Mouse (Mus musculus): ENCODE results near the gene Cpe. TPM values are rescaled to one million over a fixed set of nuclear protein-coding genes. Genes with fewer than 3 reads are reported as not detected.

Cpe gene
- polyA plus RNA-seq, 1 experiment from 2014 or later: 65.0 TPM

GRCm38 (mm10) chr8:64665563-64665962 is 27.3 kb downstream of the Cpe start:
- no peak overlapping the region for H3K4me3 ChIP-seq (ENCODE audit: low read length)
- 67% methylated on average over 3 of the region's 3 CpGs for WGBS

GRCm38 (mm10) chr8:64664811-64665210 is 28.0 kb downstream of the Cpe start:
- no peaks in the 10 kb centered on the region for H3K27me3 ChIP-seq (ENCODE audit: control insufficient read depth, insufficient read depth, low read length)
- H3K9ac ChIP-seq (ENCODE audit: low read depth, low read length): no peak overlapping the region
- no peak overlapping the region for H3K27ac ChIP-seq (ENCODE audit: low read depth, low read length)
- WGBS: 65% methylated on average over 3 of the region's 3 CpGs
- H3K4me1 ChIP-seq (ENCODE audit: control insufficient read depth, insufficient read depth, low read length): no peaks in the 10 kb centered on the region
- H3K4me2 ChIP-seq (replicated peaks; ENCODE audit: low read depth, low read length): no peak overlapping the region
- ATAC-seq (ENCODE audit: low FRiP score, low TSS enrichment): no peak
- no peaks in the 10 kb centered on the region for H3K9me3 ChIP-seq (ENCODE audit: control insufficient read depth, low read length)
- H3K4me3 ChIP-seq (ENCODE audit: low read length): no peak overlapping the region
- no peaks in the 10 kb centered on the region for H3K36me3 ChIP-seq (ENCODE audit: control insufficient read depth, insufficient read depth, low read length)

More at GRCm38 (mm10) chr8:64665563-64665962, 27.3 kb downstream of the Cpe start:
- no peak overlapping the region for H3K27ac ChIP-seq (ENCODE audit: low read depth, low read length)
- no peak overlapping the region for H3K9ac ChIP-seq (ENCODE audit: low read depth, low read length)
- H3K9me3 ChIP-seq (ENCODE audit: control insufficient read depth, low read length): no peaks in the 10 kb centered on the region
- H3K4me2 ChIP-seq (replicated peaks; ENCODE audit: low read depth, low read length): no peak overlapping the region
- no peaks in the 10 kb centered on the region for H3K27me3 ChIP-seq (ENCODE audit: control insufficient read depth, insufficient read depth, low read length)
- H3K4me1 ChIP-seq (ENCODE audit: control insufficient read depth, insufficient read depth, low read length): no peaks in the 10 kb centered on the region
- no peak for ATAC-seq (ENCODE audit: low FRiP score, low TSS enrichment)
- H3K36me3 ChIP-seq (ENCODE audit: control insufficient read depth, insufficient read depth, low read length): no peaks in the 10 kb centered on the region

GRCm38 (mm10) chr8:64664350-64664749 is 28.5 kb downstream of the Cpe start:
- no peak overlapping the region for H3K4me3 ChIP-seq (ENCODE audit: low read length)
- H3K9ac ChIP-seq (ENCODE audit: low read depth, low read length): no peak overlapping the region
- H3K36me3 ChIP-seq (ENCODE audit: control insufficient read depth, insufficient read depth, low read length): no peaks in the 10 kb centered on the region
- 41% methylated on average over 2 of the region's 2 CpGs for WGBS
- ATAC-seq (ENCODE audit: low FRiP score, low TSS enrichment): no peak
- no peaks in the 10 kb centered on the region for H3K27me3 ChIP-seq (ENCODE audit: control insufficient read depth, insufficient read depth, low read length)
- H3K4me1 ChIP-seq (ENCODE audit: control insufficient read depth, insufficient read depth, low read length): no peaks in the 10 kb centered on the region
- H3K4me2 ChIP-seq (replicated peaks; ENCODE audit: low read depth, low read length): no peak overlapping the region
- H3K9me3 ChIP-seq (ENCODE audit: control insufficient read depth, low read length): no peaks in the 10 kb centered on the region
- no peak overlapping the region for H3K27ac ChIP-seq (ENCODE audit: low read depth, low read length)

- Histone ChIP-seq H3K36me3 (ENCODE audit: control insufficient read depth, insufficient read depth, low read length) (no peaks in the 10 kb centered on the region), H3K4me1 (ENCODE audit: control insufficient read depth, insufficient read depth, low read length) (no peaks in the 10 kb centered on the region), H3K9ac (ENCODE audit: low read depth, low read length) (no peak overlapping the region), H3K27ac (ENCODE audit: low read depth, low read length) (no peak overlapping the region), H3K4me2 (replicated peaks; ENCODE audit: low read depth, low read length) (no peak overlapping the region), H3K27me3 (ENCODE audit: control insufficient read depth, insufficient read depth, low read length) (no peaks in the 10 kb centered on the region), H3K9me3 (ENCODE audit: control insufficient read depth, low read length) (no peaks in the 10 kb centered on the region), H3K4me3 (ENCODE audit: low read length) (no peak overlapping the region)
- 66% methylated on average over 5 of the region's 5 CpGs for WGBS
- ATAC-seq (ENCODE audit: low FRiP score, low TSS enrichment): no peak
These were observed 33.8 kb downstream of the Cpe start for GRCm38 (mm10) chr8:64659097-64659496.

GRCm38 (mm10) chr8:64657980-64658401 is 34.9 kb downstream of the Cpe start:
- no peak overlapping the region for H3K4me2 ChIP-seq (replicated peaks; ENCODE audit: low read depth, low read length)
- H3K4me1 ChIP-seq (ENCODE audit: control insufficient read depth, insufficient read depth, low read length): no peaks in the 10 kb centered on the region
- no peak overlapping the region for H3K9ac ChIP-seq (ENCODE audit: low read depth, low read length)
- H3K36me3 ChIP-seq (ENCODE audit: control insufficient read depth, insufficient read depth, low read length): no peaks in the 10 kb centered on the region
- no peak overlapping the region for H3K4me3 ChIP-seq (ENCODE audit: low read length)
- no peak for ATAC-seq (ENCODE audit: low FRiP score, low TSS enrichment)
- H3K27me3 ChIP-seq (ENCODE audit: control insufficient read depth, insufficient read depth, low read length): no peaks in the 10 kb centered on the region
- WGBS: 60% methylated on average over 4 of the region's 4 CpGs
- H3K27ac ChIP-seq (ENCODE audit: low read depth, low read length): no peak overlapping the region
- no peaks in the 10 kb centered on the region for H3K9me3 ChIP-seq (ENCODE audit: control insufficient read depth, low read length)

- 40% methylated on average over 7 of the region's 7 CpGs for WGBS
- no peak for ATAC-seq (ENCODE audit: low FRiP score, low TSS enrichment)
- H3K9ac ChIP-seq (ENCODE audit: low read depth, low read length): no peak overlapping the region
- no peak overlapping the region for H3K27ac ChIP-seq (ENCODE audit: low read depth, low read length)
- H3K4me2 ChIP-seq (replicated peaks; ENCODE audit: low read depth, low read length): no peak overlapping the region
- H3K9me3 ChIP-seq (ENCODE audit: control insufficient read depth, low read length): no peaks in the 10 kb centered on the region
- no peaks in the 10 kb centered on the region for H3K4me1 ChIP-seq (ENCODE audit: control insufficient read depth, insufficient read depth, low read length)
- H3K27me3 ChIP-seq (ENCODE audit: control insufficient read depth, insufficient read depth, low read length): no peaks in the 10 kb centered on the region
- no peak overlapping the region for H3K4me3 ChIP-seq (ENCODE audit: low read length)
- H3K36me3 ChIP-seq (ENCODE audit: control insufficient read depth, insufficient read depth, low read length): no peaks in the 10 kb centered on the region
These were observed 35.3 kb downstream of the Cpe start for GRCm38 (mm10) chr8:64657517-64657916.

- WGBS: 94% methylated on average over 6 of the region's 6 CpGs
- Histone ChIP-seq H3K4me3 (ENCODE audit: low read length) (no peak overlapping the region), H3K9me3 (ENCODE audit: control insufficient read depth, low read length) (no peaks in the 10 kb centered on the region), H3K4me2 (replicated peaks; ENCODE audit: low read depth, low read length) (no peak overlapping the region), H3K27ac (ENCODE audit: low read depth, low read length) (no peak overlapping the region), H3K4me1 (ENCODE audit: control insufficient read depth, insufficient read depth, low read length) (no peaks in the 10 kb centered on the region), H3K36me3 (ENCODE audit: control insufficient read depth, insufficient read depth, low read length) (no peaks in the 10 kb centered on the region), H3K27me3 (ENCODE audit: control insufficient read depth, insufficient read depth, low read length) (no peaks in the 10 kb centered on the region), H3K9ac (ENCODE audit: low read depth, low read length) (no peak overlapping the region)
- ATAC-seq (ENCODE audit: low FRiP score, low TSS enrichment): no peak
These were observed 37.0 kb downstream of the Cpe start for GRCm38 (mm10) chr8:64655887-64656286.

- no peak for ATAC-seq (ENCODE audit: low FRiP score, low TSS enrichment)
- no peak overlapping the region for H3K4me2 ChIP-seq (replicated peaks; ENCODE audit: low read depth, low read length)
- no peak overlapping the region for H3K27ac ChIP-seq (ENCODE audit: low read depth, low read length)
- no peaks in the 10 kb centered on the region for H3K4me1 ChIP-seq (ENCODE audit: control insufficient read depth, insufficient read depth, low read length)
- no peak overlapping the region for H3K4me3 ChIP-seq (ENCODE audit: low read length)
- H3K9ac ChIP-seq (ENCODE audit: low read depth, low read length): no peak overlapping the region
- H3K36me3 ChIP-seq (ENCODE audit: control insufficient read depth, insufficient read depth, low read length): no peaks in the 10 kb centered on the region
- H3K9me3 ChIP-seq (ENCODE audit: control insufficient read depth, low read length): no peaks in the 10 kb centered on the region
- 78% methylated on average over 2 of the region's 2 CpGs for WGBS
- H3K27me3 ChIP-seq (ENCODE audit: control insufficient read depth, insufficient read depth, low read length): no peaks in the 10 kb centered on the region
These were observed 37.8 kb downstream of the Cpe start for GRCm38 (mm10) chr8:64655087-64655486.

GRCm38 (mm10) chr8:64652285-64652684 is 40.6 kb downstream of the Cpe start:
- Histone ChIP-seq H3K27ac (ENCODE audit: low read depth, low read length) (no peak overlapping the region), H3K9ac (ENCODE audit: low read depth, low read length) (no peak overlapping the region), H3K4me3 (ENCODE audit: low read length) (no peak overlapping the region), H3K27me3 (ENCODE audit: control insufficient read depth, insufficient read depth, low read length) (no peaks in the 10 kb centered on the region), H3K4me1 (ENCODE audit: control insufficient read depth, insufficient read depth, low read length) (no peaks in the 10 kb centered on the region), H3K9me3 (ENCODE audit: control insufficient read depth, low read length) (no peaks in the 10 kb centered on the region), H3K36me3 (ENCODE audit: control insufficient read depth, insufficient read depth, low read length) (no peaks in the 10 kb centered on the region), H3K4me2 (replicated peaks; ENCODE audit: low read depth, low read length) (no peak overlapping the region)
- no peak for ATAC-seq (ENCODE audit: low FRiP score, low TSS enrichment)

- Histone ChIP-seq H3K4me3 (ENCODE audit: low read length) (no peak overlapping the region), H3K36me3 (ENCODE audit: control insufficient read depth, insufficient read depth, low read length) (no peaks in the 10 kb centered on the region), H3K4me2 (replicated peaks; ENCODE audit: low read depth, low read length) (no peak overlapping the region), H3K9ac (ENCODE audit: low read depth, low read length) (no peak overlapping the region), H3K4me1 (ENCODE audit: control insufficient read depth, insufficient read depth, low read length) (no peaks in the 10 kb centered on the region), H3K9me3 (ENCODE audit: control insufficient read depth, low read length) (no peaks in the 10 kb centered on the region), H3K27me3 (ENCODE audit: control insufficient read depth, insufficient read depth, low read length) (no peaks in the 10 kb centered on the region), H3K27ac (ENCODE audit: low read depth, low read length) (no peak overlapping the region)
- ATAC-seq (ENCODE audit: low FRiP score, low TSS enrichment): no peak
- 84% methylated on average over 4 of the region's 4 CpGs for WGBS
These were observed 44.8 kb downstream of the Cpe start for GRCm38 (mm10) chr8:64648063-64648462.

Measured in kidney, embryonic 14.5 days (tissue).